Mouse (Mus musculus): ENCODE results near the gene Antxr1. TPM values are rescaled to one million over a fixed set of nuclear protein-coding genes. Genes with fewer than 3 reads are reported as not detected.

Gene Antxr1
- total RNA-seq, 2 experiments from 2014 or later = 16.3 to 21.7 TPM

DNA sequence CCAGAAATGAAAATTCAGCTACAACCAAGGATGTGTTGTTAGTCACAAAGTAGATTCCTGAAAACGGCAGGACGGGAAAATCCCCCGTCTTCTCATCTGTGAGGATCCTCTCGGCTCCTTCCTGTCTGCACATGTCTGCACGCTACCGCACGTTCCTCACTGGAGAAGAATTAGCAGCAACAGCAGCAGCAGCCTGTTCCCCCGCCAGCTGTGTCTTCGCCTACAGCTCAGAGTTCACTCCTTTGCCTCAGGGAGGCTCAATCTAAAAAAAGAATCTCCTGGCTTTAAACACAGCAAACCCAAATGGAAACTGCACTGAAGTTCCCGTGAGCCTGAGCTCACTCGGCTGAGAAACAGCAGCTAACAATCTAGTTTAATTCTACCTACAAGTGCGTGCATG, 148.6 kb downstream of the Antxr1 start:
- DNase-seq = peak in 1 of 2 experiments; percentile 17

DNA sequence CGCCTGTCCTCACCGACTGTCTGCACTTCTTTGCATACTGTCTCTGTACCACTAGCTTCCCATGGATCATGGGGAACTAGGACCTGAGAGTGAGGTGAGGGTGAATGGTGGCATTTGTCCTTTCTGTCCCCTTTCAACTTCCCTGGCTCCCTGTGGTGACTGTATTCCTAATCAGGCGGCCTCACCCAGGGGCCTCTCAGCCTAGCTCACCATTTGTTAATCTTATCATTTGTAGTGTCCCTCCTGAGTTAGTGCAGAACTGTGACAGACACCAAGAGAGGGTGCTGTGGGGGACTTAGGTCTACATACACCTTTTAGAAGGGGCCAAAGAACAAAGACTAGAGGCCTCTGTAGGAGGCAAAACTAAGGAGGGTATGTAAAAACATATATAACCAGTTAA, 151.2 kb downstream of the Antxr1 start:
- DNase-seq = no peak

DNA sequence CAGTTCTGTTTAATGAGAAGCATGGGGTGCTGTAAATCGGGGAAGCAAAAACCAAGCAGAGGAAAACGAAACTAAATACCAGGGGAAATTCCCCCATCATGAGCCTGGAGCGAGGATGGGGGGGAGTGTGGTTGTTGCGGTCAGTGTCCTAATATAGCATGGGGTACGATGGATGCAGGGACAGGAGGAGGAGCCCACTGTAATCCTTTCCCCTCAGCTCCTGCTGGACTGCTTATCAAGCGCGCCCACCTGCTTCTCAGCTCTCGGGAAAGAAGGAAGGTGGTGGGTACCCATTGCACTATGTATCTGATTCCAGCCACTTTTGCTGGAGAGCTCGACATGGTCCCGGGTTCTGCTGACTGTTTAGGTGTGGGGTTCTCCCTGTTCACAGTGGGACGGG, 151.6 kb downstream of the Antxr1 start:
- no peak for DNase-seq

GRCm38 (mm10) chr6:87183159-87183558, 152.5 kb downstream of the Antxr1 start:
- DNase-seq = peak; percentile 67 to 70

DNA sequence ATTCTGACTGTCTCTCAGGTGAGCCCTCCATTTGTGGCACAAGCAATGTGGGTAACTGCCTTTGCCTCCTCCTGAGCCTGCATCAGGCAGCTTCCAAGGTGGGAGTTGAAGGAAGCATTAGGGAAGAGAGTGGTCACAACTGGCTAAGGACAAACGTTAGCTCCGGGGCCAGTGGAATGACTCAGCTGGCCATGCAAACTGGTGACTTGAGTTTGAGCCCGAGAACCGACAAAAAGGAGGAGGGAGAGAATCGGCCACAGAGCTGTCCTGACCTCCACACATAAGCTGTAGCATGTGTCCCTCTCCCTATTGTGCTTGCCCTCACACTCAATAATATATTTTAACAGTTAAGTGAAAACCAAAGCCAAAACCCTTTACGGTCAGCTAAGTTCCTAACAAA, 152.9 kb downstream of the Antxr1 start:
- DNase-seq = peak; percentile 25 to 42

DNA sequence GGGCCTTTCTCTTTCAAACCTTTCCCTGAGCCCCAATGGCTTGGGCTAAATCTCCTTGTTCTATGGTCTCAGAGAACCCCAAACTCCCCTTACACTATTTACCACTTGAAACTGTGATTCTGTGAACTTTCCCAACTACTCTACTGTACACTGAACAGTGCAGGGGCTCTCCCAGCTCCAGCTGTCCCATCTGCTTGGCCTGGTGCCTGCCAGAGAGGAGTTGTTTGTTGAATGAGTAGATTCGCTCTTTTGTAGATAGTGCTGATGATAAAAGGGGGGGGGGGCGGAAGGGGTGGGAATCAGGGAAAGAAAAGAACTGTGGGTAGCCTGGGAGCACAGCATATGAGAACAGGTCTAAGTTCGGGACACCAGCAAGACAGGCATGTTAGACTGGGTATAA, 164.2 kb downstream of the Antxr1 start:
- DNase-seq = no peak

GRCm38 (mm10) chr6:87170875-87171274, 164.7 kb downstream of the Antxr1 start:
- DNase-seq = peak; percentile 40 to 68

GRCm38 (mm10) chr6:87170277-87170676, 165.3 kb downstream of the Antxr1 start:
- DNase-seq = no peak

DNA sequence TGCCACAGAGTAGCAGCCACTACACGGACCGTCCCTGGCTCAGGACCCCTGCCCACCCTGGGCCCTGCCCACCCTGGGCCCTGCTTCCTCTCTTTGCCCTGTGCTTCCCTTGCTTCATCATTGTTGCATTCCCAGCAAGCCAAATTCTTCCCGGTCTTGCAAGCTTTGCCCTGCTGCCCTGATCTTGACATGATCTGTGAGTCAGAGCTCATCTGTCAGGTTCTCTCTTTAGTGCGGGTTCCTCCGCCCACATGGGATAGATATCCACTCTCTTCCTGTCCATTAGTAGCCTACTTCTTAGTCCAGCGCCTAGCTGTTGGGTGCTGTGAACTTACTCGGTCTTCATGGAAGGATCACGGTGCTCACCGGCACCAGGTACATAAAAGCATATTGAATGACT, 167.6 kb downstream of the Antxr1 start:
- peak; percentile 43 to 60 for DNase-seq

DNA sequence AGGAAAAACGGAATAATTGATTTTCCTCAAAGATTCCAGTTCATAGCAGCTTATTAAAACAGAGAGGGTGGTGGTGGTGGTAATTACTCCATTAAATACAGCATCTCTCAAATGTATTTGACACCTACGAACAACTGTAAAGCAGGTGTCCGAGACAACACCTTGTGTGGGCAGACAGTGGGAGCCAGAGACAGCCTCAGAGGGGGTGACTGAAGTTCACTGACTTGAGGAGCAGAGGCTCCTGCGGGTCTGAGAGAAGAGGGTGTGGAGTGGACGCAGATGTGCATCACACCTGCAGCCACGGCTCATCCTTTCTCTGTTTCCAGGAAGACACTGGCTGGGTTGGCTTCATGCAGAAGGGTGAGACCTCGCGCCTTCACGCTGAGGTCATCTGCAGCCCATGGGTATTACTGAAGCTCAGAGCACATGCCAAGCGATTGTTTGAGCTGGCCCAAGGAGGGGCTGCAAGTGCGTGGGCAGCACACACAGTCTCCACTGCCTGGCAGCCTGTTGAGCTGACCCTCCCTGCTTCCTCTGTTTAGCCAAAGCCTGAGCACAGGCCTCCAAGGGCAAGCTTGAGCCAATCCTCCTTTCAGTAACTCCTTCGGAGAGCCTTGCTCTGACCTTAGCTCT, 168.8 kb downstream of the Antxr1 start:
- DNase-seq = no peak

- no peak for DNase-seq
Measured at GRCm38 (mm10) chr6:87165536-87166311, 169.9 kb downstream of the Antxr1 start.

- no peak for DNase-seq
Measured at GRCm38 (mm10) chr6:87161391-87162263, 174.0 kb downstream of the Antxr1 start.

GRCm38 (mm10) chr6:87160196-87160595, 175.4 kb downstream of the Antxr1 start:
- no peak for DNase-seq

GRCm38 (mm10) chr6:87158062-87158623, 177.5 kb downstream of the Antxr1 start:
- DNase-seq = no peak

- DNase-seq = no peak
Measured at GRCm38 (mm10) chr6:87153836-87154235, 181.8 kb downstream of the Antxr1 start.

- DNase-seq = no peak
Measured at GRCm38 (mm10) chr6:87153231-87153580, 182.4 kb downstream of the Antxr1 start.

GRCm38 (mm10) chr6:87152461-87153230, 183.0 kb downstream of the Antxr1 start:
- DNase-seq = peak; percentile 16 to 42

- DNase-seq = no peak
Measured at GRCm38 (mm10) chr6:87151427-87151826, 184.2 kb downstream of the Antxr1 start.

DNA sequence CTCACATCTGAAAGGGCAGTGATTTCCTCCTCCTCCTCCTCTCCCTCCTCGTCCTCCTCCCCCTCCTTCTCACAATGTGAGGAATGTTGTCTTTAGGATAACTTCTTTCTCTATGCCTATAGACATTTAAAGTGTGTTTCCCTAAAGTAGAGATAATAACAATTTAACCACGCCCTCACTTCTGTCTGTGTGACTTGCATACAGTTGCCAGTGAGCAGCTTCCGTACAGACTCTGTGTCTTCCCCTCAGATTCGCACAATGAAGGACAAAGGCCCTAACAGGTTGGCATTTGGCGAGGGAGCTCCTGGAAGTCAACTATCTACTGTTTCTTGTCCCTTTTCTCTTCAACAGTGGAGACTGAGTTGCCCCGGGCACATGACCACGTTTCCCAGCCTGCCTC, 185.2 kb downstream of the Antxr1 start:
- no peak for DNase-seq

DNA sequence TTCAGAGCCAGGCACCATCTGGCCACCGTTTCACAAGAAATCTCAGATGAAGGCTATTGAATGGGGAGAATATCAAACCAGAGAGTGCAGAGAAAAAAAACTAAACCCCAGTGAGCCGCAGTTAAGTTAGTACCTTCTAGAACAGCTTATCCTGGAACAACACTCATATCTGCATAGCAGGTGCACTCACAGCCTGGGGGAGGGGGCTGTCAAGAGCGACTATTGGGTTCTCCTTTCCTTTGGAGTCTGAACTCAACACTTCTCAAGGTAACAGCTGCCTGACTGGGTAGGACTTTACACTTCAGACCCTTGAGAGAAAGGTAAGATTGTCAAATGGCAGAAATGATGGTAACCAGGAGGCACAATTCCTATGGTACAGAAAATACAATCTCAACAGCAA, 187.7 kb downstream of the Antxr1 start:
- DNase-seq = no peak

GRCm38 (mm10) chr6:87143594-87143993, 192.0 kb downstream of the Antxr1 start:
- peak; percentile 19 to 26 for DNase-seq

GRCm38 (mm10) chr6:87142239-87142638, 193.4 kb downstream of the Antxr1 start:
- DNase-seq = no peak

All from adrenal gland, postnatal 36 days (tissue).